Mouse (Mus musculus) C3H10T1/2 (cell line): Measurements from ENCODE around the gene Fxr2. TPM values are rescaled to one million over a fixed set of nuclear protein-coding genes. Genes with fewer than 3 reads are reported as not detected.

Source experiments
- polyA plus RNA-seq, 2 experiments: library from polyadenylated mRNA; unstranded; fragments of >200 nt; fragmentation: generic; extraction: Trizol; gene quantifications; one replicate each; pipeline ENCODE4 v1.2.1; 2012; ENCODE audit warnings: missing spikeins in 2 of 2

Fxr2 gene
- 10 to 100 TPM; 29.4 to 66.7 TPM for polyA plus RNA-seq

DNA sequence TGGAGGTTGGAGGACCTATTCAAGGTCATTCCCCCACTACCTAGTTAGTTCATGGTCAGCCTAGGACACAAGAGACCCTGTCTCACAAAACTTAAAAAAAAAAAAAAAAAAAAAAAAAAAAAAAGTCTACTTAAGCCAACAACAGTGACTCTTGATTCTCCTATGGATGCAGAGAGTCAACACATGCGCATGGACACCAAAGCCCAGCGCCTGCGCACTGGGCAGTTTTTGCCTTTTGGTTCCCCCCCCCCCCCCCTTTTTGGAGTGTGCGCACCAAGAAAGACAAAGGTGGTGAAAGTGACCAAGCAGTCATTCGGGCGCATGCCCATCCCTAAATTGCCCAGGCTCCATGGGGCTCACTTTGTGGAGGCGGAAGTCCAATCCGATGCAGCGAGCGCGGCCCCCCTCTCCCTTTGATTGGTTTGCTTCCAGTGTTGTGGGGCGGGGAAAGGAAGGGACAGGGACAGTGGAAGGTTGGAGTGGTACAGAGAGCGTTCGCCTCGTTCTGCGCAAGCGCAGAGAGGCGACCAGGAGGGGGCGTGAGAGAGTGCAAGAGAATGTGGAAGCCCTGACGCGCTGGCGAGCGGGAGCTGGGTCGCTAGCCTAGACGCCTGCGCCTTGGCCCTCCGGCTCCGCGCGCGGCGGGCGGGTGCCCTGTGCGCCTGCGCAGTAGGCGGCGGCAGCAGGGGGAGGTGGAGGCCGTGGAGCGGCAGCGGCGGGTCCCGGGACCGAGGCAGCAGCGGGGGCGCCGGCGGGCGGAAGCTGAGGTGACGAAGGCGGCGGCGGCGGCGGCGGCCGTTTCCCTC lies at the start of gene Fxr2:
Fxr2 (plus strand) TSS at position 707 of the 806 bp plus-strand sequence.

DNA sequence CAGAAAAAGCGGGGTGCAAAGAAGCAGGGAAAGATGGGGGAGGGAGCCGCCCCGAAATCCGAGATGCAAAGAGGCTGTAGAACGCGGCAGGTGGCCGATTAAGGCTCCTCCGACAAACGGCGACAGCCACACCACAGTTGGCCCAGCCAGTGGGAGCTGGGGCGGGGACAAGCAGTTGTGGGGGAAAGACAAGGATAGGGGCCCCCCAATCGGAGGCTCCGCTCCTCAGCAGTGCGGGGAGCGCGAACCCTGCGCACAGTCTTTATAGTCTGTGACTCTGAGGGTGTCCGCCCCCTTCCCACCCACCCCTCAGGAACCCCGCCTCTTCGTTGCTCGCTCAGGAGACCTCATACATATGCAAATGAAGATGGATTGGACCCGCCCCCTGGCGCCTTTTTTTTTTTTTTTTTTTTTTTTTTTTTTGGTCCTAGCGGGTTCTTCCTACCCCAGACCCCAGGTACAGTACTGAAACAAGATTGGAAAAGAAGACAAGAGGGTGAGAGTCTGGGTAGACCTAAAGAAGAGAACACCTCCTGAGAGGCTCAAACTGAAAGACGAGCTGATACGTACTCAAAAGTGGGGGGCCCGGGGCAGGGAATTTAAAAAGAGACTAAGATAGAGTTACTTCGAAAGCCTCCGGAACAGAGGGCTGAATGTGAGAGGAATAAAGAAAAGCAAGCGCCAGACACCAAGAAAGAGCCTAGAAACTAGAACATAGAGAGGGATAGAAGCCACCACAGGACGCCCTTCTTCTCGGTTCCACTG lies 26.9 kb upstream of the Fxr2 start, which contains the start of gene Atp1b2:
Atp1b2 (minus strand) TSS at position 217 of the 765 bp plus-strand sequence.

GRCm38 (mm10) chr11:69617805-69618204 lies 15.0 kb upstream of the Fxr2 start, which contains the start of gene Shbg:
Shbg (minus strand) TSS chr11:69617905.

GRCm38 (mm10) chr11:69621571-69622268 lies 11.1 kb upstream of the Fxr2 start, which contains the start of gene Sat2:
Sat2 (plus strand) TSS chr11:69622024.

DNA sequence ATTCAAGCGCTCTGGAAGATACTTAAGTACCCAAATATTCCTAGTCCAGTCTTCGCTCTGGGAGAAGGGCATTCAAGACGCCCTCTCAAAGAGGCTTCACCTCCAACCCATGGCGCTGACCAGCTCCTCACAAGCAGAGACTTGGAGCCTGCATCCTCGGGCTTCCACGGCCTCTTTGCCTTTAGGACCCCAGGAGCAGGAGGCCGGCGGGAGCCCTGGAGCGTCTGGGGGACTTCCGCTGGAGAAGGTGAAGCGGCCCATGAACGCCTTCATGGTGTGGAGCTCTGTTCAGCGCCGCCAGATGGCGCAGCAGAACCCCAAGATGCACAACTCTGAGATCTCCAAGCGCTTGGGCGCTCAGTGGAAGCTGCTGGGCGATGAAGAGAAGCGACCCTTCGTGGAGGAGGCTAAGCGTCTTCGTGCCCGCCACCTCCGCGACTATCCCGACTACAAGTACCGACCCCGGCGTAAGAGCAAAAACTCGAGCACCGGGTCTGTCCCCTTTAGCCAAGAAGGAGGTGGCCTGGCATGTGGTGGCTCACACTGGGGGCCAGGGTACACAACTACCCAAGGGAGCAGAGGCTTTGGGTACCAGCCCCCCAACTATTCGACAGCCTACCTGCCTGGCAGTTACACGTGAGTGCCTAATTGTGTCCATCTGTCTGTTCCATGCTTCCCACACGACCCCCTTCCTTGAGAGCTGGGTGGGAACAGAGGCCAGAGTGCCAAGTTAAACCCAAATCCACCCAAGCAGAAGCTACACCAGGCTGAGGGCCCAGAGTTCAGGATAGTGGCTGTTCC lies 22.7 kb downstream of the Fxr2 start, which contains the start of gene Sox15:
Sox15 (plus strand) TSS at position 51 of the 801 bp plus-strand sequence.

DNA sequence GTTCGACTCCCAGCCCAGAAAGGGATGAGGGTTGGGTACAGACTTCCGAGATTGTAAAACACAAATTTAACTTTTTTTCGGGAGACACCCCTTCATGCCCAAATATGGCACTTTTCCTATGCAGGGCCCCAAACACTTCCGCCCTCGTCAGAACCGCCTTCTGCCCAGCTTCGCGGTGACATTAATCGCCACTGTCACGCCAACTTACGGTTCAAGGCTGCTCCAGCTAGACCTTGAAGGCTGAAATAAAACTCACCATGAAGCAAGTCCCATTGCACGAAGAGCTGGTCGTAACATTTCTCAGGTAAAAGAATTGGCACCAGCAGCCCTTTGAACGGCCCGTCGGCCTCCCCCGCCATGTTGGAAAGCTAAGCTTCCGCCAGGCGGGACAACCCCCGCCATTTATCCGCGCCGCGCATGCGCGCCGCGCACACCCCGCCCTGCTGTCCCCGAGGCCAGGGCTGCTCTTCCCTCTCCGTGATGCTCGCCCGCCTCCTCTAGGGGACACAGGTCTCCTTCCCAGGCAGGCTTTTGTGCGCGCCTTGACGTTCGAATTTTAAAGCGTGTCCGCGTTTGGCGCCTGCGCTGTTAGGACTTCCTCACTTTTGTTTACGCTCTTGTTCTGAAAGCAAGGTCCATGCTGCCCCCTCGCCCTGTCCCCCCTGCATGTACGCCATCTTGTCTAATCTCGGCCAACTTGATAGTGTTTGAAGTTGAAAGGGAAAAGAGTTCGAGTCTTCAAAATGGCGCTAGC lies 29.6 kb downstream of the Fxr2 start, which contains the start of gene Mpdu1:
Mpdu1 (minus strand) TSS at position 430 of the 754 bp plus-strand sequence.

DNA sequence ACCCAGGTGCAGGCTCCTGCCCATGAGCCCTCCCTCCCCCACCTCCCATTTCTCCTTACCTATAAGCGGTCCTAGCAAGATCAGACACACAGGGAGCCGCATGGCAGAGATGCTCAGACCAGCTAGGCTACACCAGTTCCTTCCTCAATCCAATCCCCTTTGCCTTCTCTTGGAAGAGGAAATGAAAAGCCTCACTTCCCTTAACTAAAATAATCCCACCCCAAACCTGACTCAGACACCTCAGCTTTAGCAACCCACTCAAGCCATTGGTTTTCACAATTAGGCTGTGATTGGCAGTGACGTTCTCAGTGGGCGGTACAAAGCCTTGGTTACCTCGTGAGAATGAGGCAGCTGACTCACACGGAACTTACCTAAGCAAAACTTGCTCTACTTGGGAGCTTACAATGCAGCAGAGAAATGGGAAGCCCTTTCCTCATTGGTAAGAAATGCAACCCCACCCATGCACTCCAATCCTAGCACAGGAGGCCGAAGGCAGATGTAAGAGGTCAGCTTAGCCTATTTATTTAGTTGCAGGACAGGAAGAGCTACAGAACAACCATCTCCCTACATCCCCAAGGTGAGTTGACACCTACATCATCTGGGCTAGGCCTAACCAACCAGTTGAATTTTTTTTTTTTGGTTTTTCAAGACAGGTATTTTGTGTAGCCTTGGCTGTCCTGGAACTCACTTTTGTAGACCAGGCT lies 33.3 kb downstream of the Fxr2 start, which contains the start of gene Cd68:
Cd68 (minus strand) TSS at position 193 of the 704 bp plus-strand sequence.

GRCm38 (mm10) chr11:69672211-69672706 lies 39.5 kb downstream of the Fxr2 start, which contains the start of gene Eif4a1:
Eif4a1 (minus strand) TSS chr11:69672423.

DNA sequence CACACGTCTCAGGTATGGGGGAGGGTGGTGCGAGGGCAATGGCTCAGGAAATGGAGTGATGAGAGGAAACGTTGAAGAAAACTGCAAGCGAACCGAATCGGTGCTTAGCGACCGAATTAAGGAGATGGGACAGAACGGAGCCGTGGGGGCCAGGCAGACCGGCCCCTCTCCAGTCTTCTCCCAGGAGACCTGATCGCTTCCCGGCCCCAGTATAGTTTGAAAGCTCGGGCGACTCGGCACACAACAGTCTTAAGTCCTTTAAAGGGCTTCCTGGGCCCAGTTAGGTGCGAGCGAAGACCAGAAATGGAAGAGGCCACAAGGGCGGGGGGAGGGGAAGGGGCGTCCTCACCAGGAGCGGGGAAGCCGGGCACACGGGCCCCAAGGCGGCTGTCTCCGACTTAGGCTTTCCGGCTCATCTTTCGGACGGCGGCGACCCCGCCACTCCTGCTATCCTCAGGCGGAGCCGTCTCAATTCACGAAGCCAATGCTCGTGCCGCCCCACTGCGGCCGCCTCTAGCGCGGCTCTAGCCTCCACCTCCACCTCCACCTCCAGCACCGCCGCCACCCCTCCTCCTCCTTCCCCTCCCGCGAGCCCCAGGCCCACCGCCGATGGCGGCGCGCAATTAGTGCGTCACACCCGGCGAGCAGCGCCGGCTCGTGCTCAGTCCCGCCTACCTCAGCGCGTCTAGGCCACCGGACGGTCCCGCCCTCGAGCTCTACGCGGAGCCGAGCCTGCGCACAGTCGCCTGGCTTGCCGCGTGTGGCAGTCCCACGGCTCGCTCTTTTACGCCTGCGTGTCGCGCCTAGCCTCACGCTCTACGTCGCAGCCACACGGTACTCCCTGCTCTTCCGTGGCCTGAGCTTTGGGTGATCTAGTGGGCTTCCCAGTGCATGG lies 48.8 kb downstream of the Fxr2 start, which contains the start of gene Senp3:
Senp3 (minus strand) TSS at position 771 of the 895 bp plus-strand sequence.

GRCm38 (mm10) chr11:69685526-69686148 lies 52.8 kb downstream of the Fxr2 start, which contains the start of gene Tnfsf13:
Tnfsf13 (minus strand) TSS chr11:69685784.

DNA sequence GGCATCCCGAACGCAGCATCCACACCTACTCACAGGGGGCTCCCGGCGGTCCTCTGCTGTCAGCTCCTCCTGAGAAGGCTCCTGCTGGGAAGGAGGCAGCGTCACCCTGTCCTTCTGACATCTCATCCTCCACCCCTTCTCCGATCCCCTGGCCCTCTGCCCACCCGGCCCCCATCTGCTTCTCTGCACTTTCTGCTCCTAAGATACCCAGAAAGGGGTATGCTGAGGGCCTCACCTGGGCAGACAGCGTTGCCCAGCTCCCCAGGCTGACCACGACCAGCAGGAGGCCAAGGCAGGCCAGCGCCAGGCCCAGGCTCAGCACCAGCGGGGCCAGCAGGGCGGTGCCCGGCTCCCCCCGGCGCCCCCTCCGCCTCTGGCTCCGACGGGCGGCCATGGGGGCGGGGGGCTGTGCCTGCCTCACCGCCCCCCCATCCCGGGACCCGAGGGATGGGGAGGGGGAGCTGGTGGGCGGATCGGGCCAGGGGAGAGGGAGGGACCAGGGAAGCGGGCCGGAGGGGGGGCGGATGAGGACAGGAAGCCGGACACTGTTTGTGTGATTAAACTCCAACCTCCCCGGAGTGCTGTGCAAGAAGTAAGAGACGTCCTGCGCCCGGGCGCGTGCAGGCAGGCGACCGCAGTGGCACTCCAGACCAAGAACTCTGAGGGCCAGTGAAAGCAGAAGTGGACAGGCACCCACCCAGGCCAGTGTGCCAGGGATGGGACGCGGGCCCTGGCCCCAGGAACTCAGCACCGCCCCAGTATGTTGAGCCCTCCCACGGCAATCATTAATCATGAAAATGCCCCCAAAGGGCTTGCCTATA lies 62.8 kb downstream of the Fxr2 start, which contains the start of the genes Tnfsf12 and Tnfsfm13:
Tnfsf12 (minus strand) TSS at position 489 of the 821 bp plus-strand sequence.
Tnfsfm13 (minus strand) TSS at position 738 of the 821 bp plus-strand sequence.

Other genes with a start within 250 kb of the Fxr2 start
- 100 to 1,000 TPM; 320 to 328 TPM for gene Naa38, start 237.5 kb upstream of the Fxr2 start, polyA plus RNA-seq
- gene Cyb5d1, start 237.4 kb upstream of the Fxr2 start, polyA plus RNA-seq: 10 to 100 TPM in 1 of 2 experiments, 1 to 10 TPM in 1; 1.2 to 16.0 TPM
- under 1 TPM; 0.33 TPM for gene Tmem88, start 234.8 kb upstream of the Fxr2 start, polyA plus RNA-seq
- gene Kdm6b, start 219.3 kb upstream of the Fxr2 start, polyA plus RNA-seq: 10 to 100 TPM in 1 of 2 experiments, 1 to 10 TPM in 1; 1.5 to 25.3 TPM
- gene Dnah2, start 83.9 kb upstream of the Fxr2 start, polyA plus RNA-seq: 1 to 10 TPM in 1 of 2 experiments, under 1 TPM in 1; 0.02 to 1.6 TPM
- 1 to 10 TPM in 1 of 2 experiments, under 1 TPM in 1; 0.14 to 1.5 TPM for gene Efnb3, start 72.8 kb upstream of the Fxr2 start, polyA plus RNA-seq
- gene Wrap53, start 52.7 kb upstream of the Fxr2 start, polyA plus RNA-seq: 10 to 100 TPM; 14.8 to 24.4 TPM
- gene Trp53, start 52.6 kb upstream of the Fxr2 start, polyA plus RNA-seq: 100 to 1,000 TPM; 156 to 242 TPM
- gene Atp1b2, start 27.0 kb upstream of the Fxr2 start, polyA plus RNA-seq: 1 to 10 TPM in 1 of 2 experiments, under 1 TPM in 1; 0.05 to 1.3 TPM
- not detected for gene Shbg, start 15.1 kb upstream of the Fxr2 start, polyA plus RNA-seq
- gene Sat2, start 11.0 kb upstream of the Fxr2 start, polyA plus RNA-seq: 10 to 100 TPM in 1 of 2 experiments, 1 to 10 TPM in 1; 4.4 to 16.8 TPM
- gene Sox15, start 22.3 kb downstream of the Fxr2 start, polyA plus RNA-seq: under 1 TPM; 0.05 to 0.25 TPM
- gene Mpdu1, start 29.7 kb downstream of the Fxr2 start, polyA plus RNA-seq: 100 to 1,000 TPM in 1 of 2 experiments, 10 to 100 TPM in 1; 98.1 to 128 TPM
- 1 to 10 TPM; 1.8 to 3.0 TPM for gene Cd68, start 33.2 kb downstream of the Fxr2 start, polyA plus RNA-seq
- gene Eif4a1, start 39.4 kb downstream of the Fxr2 start, polyA plus RNA-seq: 100 to 1,000 TPM; 336 to 467 TPM
- gene Senp3, start 49.1 kb downstream of the Fxr2 start, polyA plus RNA-seq: 10 to 100 TPM; 51.2 to 71.3 TPM
- gene Tnfsf13, start 52.8 kb downstream of the Fxr2 start, polyA plus RNA-seq: 1 to 10 TPM; 1.1 to 6.9 TPM
- 100 to 1,000 TPM in 1 of 2 experiments, 10 to 100 TPM in 1; 34.3 to 119 TPM for gene Tnfsf12, start 62.9 kb downstream of the Fxr2 start, polyA plus RNA-seq
- gene Tnfsfm13, start 63.1 kb downstream of the Fxr2 start, polyA plus RNA-seq: 10 to 100 TPM in 1 of 2 experiments, 1 to 10 TPM in 1; 6.4 to 30.3 TPM
- 100 to 1,000 TPM in 1 of 2 experiments, 10 to 100 TPM in 1; 42.8 to 126 TPM for gene Polr2a, start 125.6 kb downstream of the Fxr2 start, polyA plus RNA-seq
- gene Slc35g3, start 129.0 kb downstream of the Fxr2 start, polyA plus RNA-seq: under 1 TPM in 1 of 2 experiments, not detected in 1; 0.26 TPM
- gene Zbtb4, start 132.9 kb downstream of the Fxr2 start, polyA plus RNA-seq: 10 to 100 TPM in 1 of 2 experiments, 1 to 10 TPM in 1; 1.2 to 14.4 TPM
- gene Chrnb1, start 163.0 kb downstream of the Fxr2 start, polyA plus RNA-seq: under 1 TPM; 0.63 to 0.89 TPM
- under 1 TPM; 0.01 to 0.31 TPM for gene Fgf11, start 168.9 kb downstream of the Fxr2 start, polyA plus RNA-seq
- under 1 TPM; 0.01 to 0.05 TPM for gene Tmem102, start 172.6 kb downstream of the Fxr2 start, polyA plus RNA-seq
- not detected for gene Gm39566, start 182.3 kb downstream of the Fxr2 start, polyA plus RNA-seq
- not detected for gene Spem2, start 185.5 kb downstream of the Fxr2 start, polyA plus RNA-seq
- gene Spem1, start 189.2 kb downstream of the Fxr2 start, polyA plus RNA-seq: under 1 TPM; 0.02 to 0.07 TPM
- gene Nlgn2, start 204.8 kb downstream of the Fxr2 start, polyA plus RNA-seq: 10 to 100 TPM in 1 of 2 experiments, 1 to 10 TPM in 1; 4.3 to 49.8 TPM
- 100 to 1,000 TPM; 452 to 473 TPM for gene Tmem256, start 205.5 kb downstream of the Fxr2 start, polyA plus RNA-seq
- 100 to 1,000 TPM in 1 of 2 experiments, 10 to 100 TPM in 1; 45.7 to 171 TPM for gene Plscr3, start 213.4 kb downstream of the Fxr2 start, polyA plus RNA-seq
- not detected for gene Tnk1, start 225.7 kb downstream of the Fxr2 start, polyA plus RNA-seq
- not detected for gene Tmem95, start 245.0 kb downstream of the Fxr2 start, polyA plus RNA-seq
- gene Kctd11, start 248.4 kb downstream of the Fxr2 start, polyA plus RNA-seq: 10 to 100 TPM in 1 of 2 experiments, 1 to 10 TPM in 1; 5.0 to 12.3 TPM